Mouse (Mus musculus): ENCODE results near the gene Tagln. TPM values are rescaled to one million over a fixed set of nuclear protein-coding genes. Genes with fewer than 3 reads are reported as not detected.
A peak's percentile ranks its signal among the peaks of the same experiment; 100 is the strongest.

Gene Tagln
- polyA plus RNA-seq, 1 experiment from 2014 or later, result 1,168 TPM

DNA sequence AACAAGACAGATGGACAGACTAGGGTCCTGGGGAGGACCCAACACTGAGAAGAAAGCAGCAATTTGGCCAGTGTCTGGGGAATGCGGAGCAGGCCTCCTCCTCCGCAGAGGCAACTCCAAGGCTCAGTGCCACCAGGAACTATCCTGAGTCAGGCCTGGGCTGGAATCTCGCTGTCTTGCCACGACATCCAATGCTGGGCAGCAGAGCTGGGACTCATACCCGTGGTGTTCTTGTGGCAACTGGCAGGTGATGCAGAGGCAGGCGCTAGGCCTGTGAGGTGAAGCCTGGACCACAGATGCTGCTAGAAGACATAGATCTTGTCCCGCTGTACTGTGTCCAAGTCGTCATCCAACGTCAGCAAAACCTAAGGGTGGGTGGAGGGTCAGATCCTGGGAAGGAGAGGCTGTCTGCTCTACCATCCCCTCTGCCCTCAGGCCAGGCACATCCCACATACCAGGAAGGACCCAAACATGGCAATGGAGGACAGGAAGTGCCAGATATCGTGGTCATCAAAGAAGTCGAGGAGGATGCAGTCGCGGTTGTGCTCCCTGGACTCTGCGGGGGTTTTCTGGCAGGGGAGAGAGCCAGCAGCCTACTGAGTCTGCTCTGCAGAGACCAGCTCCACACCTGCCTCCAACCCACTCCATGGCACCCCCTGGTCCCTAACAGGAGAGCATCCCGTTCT lies 3.2 kb upstream of the Tagln start:
- DNase-seq (ENCODE audit: low spot score), result no peak
- no peak for ATAC-seq (ENCODE audit: low FRiP score, low TSS enrichment)
- Histone ChIP-seq H3K36me3 (ENCODE audit: control insufficient read depth, insufficient read depth, low read length) (peaks cover 27% of the 10 kb centered on the region), H3K27ac (replicated peaks) (no peak overlapping the region), H3K4me1 (replicated peaks; ENCODE audit: control insufficient read depth, insufficient read depth) (no peaks in the 10 kb centered on the region), H3K4me2 (replicated peaks; ENCODE audit: low read depth) (no peak overlapping the region), H3K27me3 (ENCODE audit: control insufficient read depth, insufficient read depth, low read length) (no peaks in the 10 kb centered on the region), H3K9ac (ENCODE audit: low read length) (no peak overlapping the region), H3K9me3 (ENCODE audit: control insufficient read depth, low read length) (no peaks in the 10 kb centered on the region), H3K4me3 (ENCODE audit: low read depth, low read length) (no peak overlapping the region)
- TF ChIP-seq EP300 (optimal IDR thresholded peaks at IDR 0.05) (no peak), CTCF (IDR thresholded peaks at IDR 0.05; ENCODE audit: low read depth) (no peak)
- WGBS, result 86% methylated on average over 15 of the region's 15 CpGs

GRCm38 (mm10) chr9:45938088-45938487 lies 2.2 kb upstream of the Tagln start:
- H3K4me3 ChIP-seq (ENCODE audit: low read depth, low read length), result no peak overlapping the region
- no peaks in the 10 kb centered on the region for H3K27me3 ChIP-seq (ENCODE audit: control insufficient read depth, insufficient read depth, low read length)
- no peak overlapping the region for H3K9ac ChIP-seq (ENCODE audit: low read length)
- TF ChIP-seq EP300 (optimal IDR thresholded peaks at IDR 0.05) (no peak), CTCF (IDR thresholded peaks at IDR 0.05; ENCODE audit: low read depth) (no peak)
- H3K36me3 ChIP-seq (ENCODE audit: control insufficient read depth, insufficient read depth, low read length), result peaks cover 27% of the 10 kb centered on the region
- H3K4me2 ChIP-seq (replicated peaks; ENCODE audit: low read depth), result no peak overlapping the region
- no peak overlapping the region for H3K27ac ChIP-seq (replicated peaks)
- no peaks in the 10 kb centered on the region for H3K4me1 ChIP-seq (replicated peaks; ENCODE audit: control insufficient read depth, insufficient read depth)
- WGBS, result 87% methylated on average over 8 of the region's 8 CpGs
- no peak for ATAC-seq (ENCODE audit: low FRiP score, low TSS enrichment)
- no peak for DNase-seq (ENCODE audit: low spot score)
- H3K9me3 ChIP-seq (ENCODE audit: control insufficient read depth, low read length), result no peaks in the 10 kb centered on the region

DNA sequence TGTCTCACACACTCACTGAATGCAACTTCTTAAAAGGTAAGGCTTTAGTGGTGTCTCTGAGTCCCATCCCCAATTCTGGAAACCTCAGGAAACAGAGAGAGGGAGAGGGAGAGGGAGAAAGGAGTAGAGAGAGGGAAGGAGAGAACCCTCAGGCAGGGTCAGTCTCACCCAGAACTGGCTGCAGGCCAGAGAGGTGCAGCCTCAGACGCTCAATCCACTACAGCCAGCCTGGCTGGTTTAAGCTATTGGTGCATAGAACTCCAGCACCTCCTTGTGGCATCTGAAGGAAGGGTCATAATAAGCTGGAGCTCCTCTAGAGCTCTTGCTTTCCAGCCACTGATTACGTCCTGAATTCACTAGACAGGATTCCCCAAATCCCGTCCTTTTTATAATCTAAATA lies 1.0 kb upstream of the Tagln start:
- DNase-seq (ENCODE audit: low spot score), result peak; percentile 84
- Histone ChIP-seq H3K9ac (ENCODE audit: low read length) (no peak overlapping the region), H3K27ac (replicated peaks) (peak overlapping the region; percentile 91), H3K27me3 (ENCODE audit: control insufficient read depth, insufficient read depth, low read length) (no peaks in the 10 kb centered on the region), H3K4me2 (replicated peaks; ENCODE audit: low read depth) (0 out of 2 replicates have a peak overlapping the region, but pooled peaks have one; percentile 47), H3K36me3 (ENCODE audit: control insufficient read depth, insufficient read depth, low read length) (peaks cover 19% of the 10 kb centered on the region), H3K9me3 (ENCODE audit: control insufficient read depth, low read length) (no peaks in the 10 kb centered on the region), H3K4me3 (ENCODE audit: low read depth, low read length) (no peak overlapping the region), H3K4me1 (replicated peaks; ENCODE audit: control insufficient read depth, insufficient read depth) (no peaks in the 10 kb centered on the region)
- TF ChIP-seq EP300 (optimal IDR thresholded peaks at IDR 0.05) (no peak), CTCF (IDR thresholded peaks at IDR 0.05; ENCODE audit: low read depth) (peak; percentile 91)
- ATAC-seq (ENCODE audit: low FRiP score, low TSS enrichment), result peak; percentile 80
- 6% methylated on average over 3 of the region's 3 CpGs for WGBS

GRCm38 (mm10) chr9:45932571-45933415 lies 3.1 kb downstream of the Tagln start:
- DNase-seq (ENCODE audit: low spot score) (no peak), ATAC-seq (ENCODE audit: low FRiP score, low TSS enrichment) (no peak)
- Histone ChIP-seq H3K36me3 (ENCODE audit: control insufficient read depth, insufficient read depth, low read length) (peaks cover 14% of the 10 kb centered on the region), H3K9ac (ENCODE audit: low read length) (peak overlapping the region; percentile 71), H3K4me2 (replicated peaks; ENCODE audit: low read depth) (peak overlapping the region; percentile 54), H3K9me3 (ENCODE audit: control insufficient read depth, low read length) (no peaks in the 10 kb centered on the region), H3K27me3 (ENCODE audit: control insufficient read depth, insufficient read depth, low read length) (no peaks in the 10 kb centered on the region), H3K4me1 (replicated peaks; ENCODE audit: control insufficient read depth, insufficient read depth) (no peaks in the 10 kb centered on the region), H3K27ac (replicated peaks) (peak overlapping the region; percentile 82), H3K4me3 (ENCODE audit: low read depth, low read length) (peak overlapping the region; percentile 39)
- TF ChIP-seq CTCF (IDR thresholded peaks at IDR 0.05; ENCODE audit: low read depth) (no peak), EP300 (optimal IDR thresholded peaks at IDR 0.05) (no peak)
- WGBS, result 43% methylated on average over 11 of the region's 11 CpGs

- H3K4me2 ChIP-seq (replicated peaks; ENCODE audit: low read depth), result peak overlapping the region; percentile 54
- H3K36me3 ChIP-seq (ENCODE audit: control insufficient read depth, insufficient read depth, low read length), result peaks cover 19% of the 10 kb centered on the region
- H3K27me3 ChIP-seq (ENCODE audit: control insufficient read depth, insufficient read depth, low read length), result no peaks in the 10 kb centered on the region
- WGBS, result 36% methylated on average over 1 of the region's 1 CpGs
- no peaks in the 10 kb centered on the region for H3K4me1 ChIP-seq (replicated peaks; ENCODE audit: control insufficient read depth, insufficient read depth)
- DNase-seq (ENCODE audit: low spot score), result no peak
- TF ChIP-seq CTCF (IDR thresholded peaks at IDR 0.05; ENCODE audit: low read depth), result no peak
- no peak for TF ChIP-seq EP300 (optimal IDR thresholded peaks at IDR 0.05)
- H3K27ac ChIP-seq (replicated peaks), result peak overlapping the region; percentile 82
- no peak for ATAC-seq (ENCODE audit: low FRiP score, low TSS enrichment)
- peak overlapping the region; percentile 71 for H3K9ac ChIP-seq (ENCODE audit: low read length)
- H3K9me3 ChIP-seq (ENCODE audit: control insufficient read depth, low read length), result no peaks in the 10 kb centered on the region
- H3K4me3 ChIP-seq (ENCODE audit: low read depth, low read length), result peak overlapping the region; percentile 39
These were observed 3.9 kb downstream of the Tagln start for GRCm38 (mm10) chr9:45931958-45932357.

DNA sequence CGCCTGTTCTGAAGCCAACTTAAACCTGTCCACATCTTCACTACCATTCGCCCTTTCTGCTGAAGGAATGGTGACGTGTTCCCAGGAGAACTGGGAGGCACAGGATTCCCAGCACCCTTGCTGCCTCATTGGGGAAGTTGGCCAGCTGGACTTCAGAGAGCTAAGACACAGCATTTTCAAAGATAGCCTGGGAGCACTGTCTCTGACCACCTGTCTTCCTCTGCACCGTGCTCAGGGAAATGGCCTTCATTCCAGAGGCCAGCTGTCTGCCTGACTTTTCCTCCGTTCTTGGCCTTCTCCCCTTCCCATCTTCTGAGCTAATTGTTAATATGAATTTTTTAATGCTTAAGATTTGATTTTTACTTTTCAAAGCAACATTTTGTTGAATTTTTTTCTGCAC lies 6.6 kb downstream of the Tagln start:
- TF ChIP-seq EP300 (optimal IDR thresholded peaks at IDR 0.05) (no peak), CTCF (IDR thresholded peaks at IDR 0.05; ENCODE audit: low read depth) (no peak)
- H3K4me2 ChIP-seq (replicated peaks; ENCODE audit: low read depth), result no peak overlapping the region

More for the DNA sequence above, 6.6 kb downstream of the Tagln start:
- Histone ChIP-seq H3K27ac (replicated peaks) (no peak overlapping the region), H3K4me3 (ENCODE audit: low read depth, low read length) (no peak overlapping the region), H3K27me3 (ENCODE audit: control insufficient read depth, insufficient read depth, low read length) (no peaks in the 10 kb centered on the region), H3K9ac (ENCODE audit: low read length) (no peak overlapping the region), H3K9me3 (ENCODE audit: control insufficient read depth, low read length) (no peaks in the 10 kb centered on the region), H3K36me3 (ENCODE audit: control insufficient read depth, insufficient read depth, low read length) (peaks cover 26% of the 10 kb centered on the region), H3K4me1 (replicated peaks; ENCODE audit: control insufficient read depth, insufficient read depth) (no peaks in the 10 kb centered on the region)
- ATAC-seq (ENCODE audit: low FRiP score, low TSS enrichment), result no peak
- 76% methylated on average over 5 of the region's 5 CpGs for WGBS
- no peak for DNase-seq (ENCODE audit: low spot score)

All from stomach, postnatal 0 days (tissue).